Mouse (Mus musculus) CD4-positive helper T cell, adult 2 months (primary cell): ENCODE data around the gene Retnlb.
"Not testable (repeated sequence)": the region's sequence is repeated elsewhere in the genome, so short reads cannot be mapped to it uniquely, and the experiment has no call there.

Experiments
- DNase-seq: peaks from one replicate; pipeline ENCODE4 v3.0.0-alpha.2; 2012; ENCODE audit warnings: low read depth, missing footprints, low spot score

Gene Retnlb

GRCm38 (mm10) chr16:48816695-48817094, at the start of gene Retnlb:
Gene Retnlb, plus strand, starts transcription at chr16:48816856.
- DNase-seq = no peak

GRCm38 (mm10) chr16:48769183-48769582, 47.5 kb upstream of the Retnlb start:
- DNase-seq = no peak

DNA sequence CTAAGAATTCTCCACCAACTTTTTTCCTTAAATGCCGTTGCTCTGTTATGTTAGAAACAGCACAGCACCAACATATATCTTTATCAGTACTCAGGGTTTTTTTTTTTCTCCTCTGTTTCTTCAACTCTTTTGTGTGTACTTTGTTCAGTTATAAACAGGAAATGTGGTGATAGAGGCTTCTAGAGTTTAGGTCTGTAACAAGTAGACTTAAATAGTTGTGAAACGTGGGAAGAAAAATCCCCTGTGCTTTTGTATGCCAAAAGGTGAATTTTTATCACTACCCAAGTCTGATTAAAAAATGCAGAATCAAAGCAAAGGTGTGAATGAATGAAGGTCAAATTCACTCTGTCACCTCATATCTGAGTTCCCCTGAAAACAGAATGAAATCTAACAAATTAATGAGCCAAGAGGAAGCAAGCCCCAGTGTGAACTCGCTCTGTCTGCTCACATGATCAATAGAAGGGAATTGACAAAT, 44.6 kb upstream of the Retnlb start, which contains the start of gene Trat1:
Gene Trat1 (minus strand): TSS at position 51 of the 475 bp plus-strand sequence.
- peak; percentile 66 for DNase-seq

DNA sequence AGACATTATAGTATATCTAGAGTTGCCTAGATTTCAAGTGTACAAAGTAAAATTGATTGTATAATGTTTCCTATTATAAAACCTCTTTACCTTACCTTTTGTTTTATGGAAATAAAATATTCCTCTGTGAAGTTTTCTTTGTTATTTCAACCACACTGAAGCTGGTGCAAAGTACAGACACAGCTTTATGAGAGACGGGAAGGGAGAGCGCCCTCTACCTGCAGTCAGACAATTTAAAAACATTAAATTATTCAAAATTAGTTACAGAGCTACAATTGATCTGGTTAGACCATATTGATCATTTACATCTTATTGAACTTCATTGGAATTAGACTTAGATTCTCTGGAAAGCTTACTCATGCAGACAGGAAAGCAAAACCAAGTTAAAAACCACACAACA, 39.4 kb upstream of the Retnlb start:
- DNase-seq = peak; percentile 39

DNA sequence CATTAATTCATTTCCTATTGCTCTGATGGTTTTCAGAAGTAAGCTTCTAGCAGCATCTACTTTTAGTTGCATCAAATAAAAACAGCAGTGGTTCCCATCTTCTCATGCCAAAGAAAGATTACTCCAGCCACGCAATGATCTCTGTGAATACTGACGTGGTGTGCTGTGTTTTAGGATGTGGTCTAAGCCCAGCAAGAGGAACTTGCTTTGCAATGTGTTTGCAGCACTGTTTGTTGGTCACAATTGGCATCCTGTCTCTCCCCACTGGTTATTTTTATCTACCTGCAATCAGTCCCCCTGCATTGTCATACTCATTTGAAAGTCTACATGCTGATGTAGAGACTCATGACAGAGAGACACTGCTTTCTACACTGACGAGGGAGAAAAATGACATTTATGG, 30.4 kb upstream of the Retnlb start:
- DNase-seq = peak; percentile 68

GRCm38 (mm10) chr16:48788704-48789185, 27.9 kb upstream of the Retnlb start:
- peak; percentile 65 for DNase-seq

DNA sequence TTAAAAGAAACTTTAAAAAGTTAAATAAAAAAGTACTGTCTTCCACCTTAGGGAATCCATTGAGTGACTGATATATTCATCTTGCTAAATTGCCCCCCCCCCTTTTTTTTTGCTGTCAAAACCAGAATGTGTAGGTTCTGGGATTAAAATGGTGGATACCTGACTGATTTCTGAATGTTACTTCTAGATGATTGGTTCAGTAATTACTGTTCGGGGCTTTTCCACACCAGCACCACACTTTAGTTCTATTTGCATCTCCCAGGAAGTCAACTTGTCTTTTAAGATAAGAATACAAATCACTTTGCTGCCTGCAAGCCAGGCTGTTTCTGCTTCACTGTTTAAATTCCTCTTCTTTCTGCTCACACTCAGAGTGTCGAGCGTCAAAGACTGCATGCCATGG, 18.4 kb upstream of the Retnlb start:
- DNase-seq = no peak

DNA sequence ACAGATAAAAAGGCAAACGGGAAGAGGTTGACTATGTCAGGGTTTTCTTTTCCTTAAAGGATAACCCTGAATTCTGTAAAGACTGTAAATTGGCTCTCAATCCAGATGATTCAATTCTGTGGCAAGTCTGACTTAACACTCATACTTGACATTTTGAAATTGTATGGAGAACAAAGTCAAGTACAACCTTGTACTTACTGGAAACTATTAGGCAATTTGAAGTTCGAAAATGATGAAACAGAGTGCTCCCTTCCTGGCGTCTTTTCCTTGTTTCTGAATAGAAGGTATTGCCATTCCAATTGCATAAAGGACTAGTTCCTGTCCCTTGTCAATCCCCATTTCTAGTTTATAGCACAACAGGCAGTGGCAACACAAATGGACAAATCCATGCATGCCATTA, 17.2 kb upstream of the Retnlb start:
- DNase-seq = no peak

DNA sequence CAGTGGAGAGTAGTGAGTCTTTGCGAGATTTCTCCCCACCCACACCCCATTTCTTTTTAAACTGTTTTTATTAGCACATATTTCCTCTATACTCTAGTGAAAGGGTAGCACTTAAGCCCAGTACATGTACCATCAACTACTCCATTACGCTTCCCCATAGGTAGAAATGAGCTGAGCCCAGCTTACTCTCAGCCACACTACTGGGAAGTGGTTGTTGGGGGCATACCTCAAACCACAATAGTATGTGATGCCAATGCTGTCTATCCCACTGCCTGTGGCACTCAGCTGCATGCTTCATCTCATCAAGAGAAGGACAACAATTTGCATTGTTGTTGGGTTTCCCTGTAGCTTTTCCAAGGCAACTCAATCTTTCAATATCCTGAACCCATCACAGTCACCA, 15.8 kb upstream of the Retnlb start:
- DNase-seq = peak; percentile 42

DNA sequence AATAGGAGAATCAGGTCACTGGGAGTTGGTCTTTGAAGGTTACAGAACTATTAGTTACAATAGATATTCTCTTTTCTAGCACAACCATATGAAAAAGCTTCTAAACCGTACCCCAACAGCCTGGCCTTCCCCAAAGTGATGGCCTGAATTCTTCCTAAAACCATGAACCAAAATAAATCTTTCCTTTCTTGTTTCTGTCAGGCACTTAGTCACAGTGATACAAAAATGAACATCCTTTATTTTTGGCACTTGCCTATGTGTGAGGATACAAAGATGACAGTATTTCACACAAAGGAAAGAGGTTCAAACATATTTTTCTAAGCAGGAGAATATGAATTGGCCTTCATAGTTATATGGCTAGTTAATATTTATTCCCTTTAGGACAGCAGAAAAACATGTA, 11.2 kb upstream of the Retnlb start:
- DNase-seq = no peak

DNA sequence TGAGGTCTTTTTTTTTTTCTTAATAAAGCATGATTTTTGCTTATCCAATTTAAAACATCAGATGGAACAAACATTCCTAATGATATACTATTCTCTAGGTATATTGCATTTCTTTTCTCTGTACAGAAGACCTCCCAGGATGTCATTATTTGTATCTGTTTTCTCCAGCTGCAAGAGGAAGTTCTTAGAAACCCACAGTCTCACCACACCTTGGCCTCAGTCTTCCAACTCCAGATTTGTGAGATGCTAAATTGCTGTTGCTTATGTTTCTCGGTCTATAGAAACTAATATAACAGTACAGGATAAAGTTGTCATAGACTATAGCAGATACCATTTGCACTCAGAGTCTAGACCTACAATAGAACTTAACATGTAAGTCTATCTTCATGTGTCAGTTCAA, 10.1 kb upstream of the Retnlb start:
- DNase-seq = peak; percentile 24

GRCm38 (mm10) chr16:48809374-48809773, 7.3 kb upstream of the Retnlb start:
- DNase-seq = peak; percentile 53

GRCm38 (mm10) chr16:48811881-48812436, 4.7 kb upstream of the Retnlb start:
- DNase-seq = no peak

DNA sequence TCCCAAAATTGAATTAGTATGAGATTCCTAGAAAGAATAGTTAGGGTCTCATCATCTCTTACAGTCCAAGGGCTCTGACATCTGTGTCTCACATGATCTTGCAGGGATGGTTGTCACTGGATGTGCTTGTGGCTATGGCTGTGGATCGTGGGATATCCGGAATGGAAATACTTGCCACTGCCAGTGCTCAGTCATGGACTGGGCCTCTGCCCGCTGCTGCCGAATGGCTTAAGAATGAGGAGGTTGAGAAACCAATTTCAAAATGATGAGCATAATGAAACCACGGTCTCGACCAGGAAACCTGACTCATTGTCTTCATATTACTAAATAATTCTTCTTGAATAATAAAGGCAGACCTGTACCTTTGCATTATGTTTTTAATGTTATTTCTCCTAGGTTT, 1.9 kb downstream of the Retnlb start:
- DNase-seq = no peak

GRCm38 (mm10) chr16:48826474-48826873, 9.8 kb downstream of the Retnlb start:
- DNase-seq = no peak

- DNase-seq = no peak
These were observed 11.0 kb downstream of the Retnlb start for GRCm38 (mm10) chr16:48827625-48828024.

- no peak for DNase-seq
These were observed 12.4 kb downstream of the Retnlb start for GRCm38 (mm10) chr16:48829060-48829459.

DNA sequence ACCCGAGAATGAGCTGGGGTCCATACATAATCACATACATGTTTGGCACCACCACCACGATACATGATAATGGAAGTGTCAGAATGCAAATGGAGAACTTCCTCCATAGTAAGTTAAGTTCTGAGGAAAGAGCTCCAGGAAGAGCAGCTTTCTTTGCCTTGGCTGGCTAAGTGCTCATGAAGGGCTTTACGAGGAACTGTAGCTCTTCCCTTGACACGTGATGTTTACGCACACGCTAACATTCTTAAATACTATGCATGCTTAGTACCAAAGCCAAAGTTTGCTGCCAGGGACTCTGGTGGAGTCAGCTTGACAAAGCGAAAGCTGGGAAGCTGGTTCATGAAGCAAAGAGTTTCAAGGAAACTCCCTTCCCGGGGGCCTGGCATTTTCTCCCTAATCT, 15.4 kb downstream of the Retnlb start:
- no peak for DNase-seq

GRCm38 (mm10) chr16:48833626-48834025, 17.0 kb downstream of the Retnlb start:
- DNase-seq = not testable (repeated sequence)

DNA sequence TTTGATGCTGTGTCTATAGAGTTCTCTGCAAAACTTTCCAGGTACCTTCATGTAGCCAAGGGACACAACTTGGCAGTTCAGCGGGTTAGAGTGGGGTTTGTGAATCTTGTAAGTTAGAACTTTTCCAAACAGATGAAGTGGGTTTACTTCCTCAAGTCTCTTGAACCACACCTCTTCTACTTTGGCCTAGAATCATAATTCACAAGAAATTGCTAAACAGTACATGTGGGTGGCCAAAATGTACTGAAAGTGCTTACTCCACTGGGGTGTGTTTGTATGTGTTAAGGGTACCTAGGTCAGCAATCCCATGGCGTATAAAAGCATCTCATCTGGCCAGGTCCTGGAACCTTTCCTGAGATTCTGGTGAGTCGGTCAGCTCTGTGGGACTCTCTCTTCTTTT, 25.6 kb downstream of the Retnlb start, which contains the start of gene Retnla:
Gene Retnla (plus strand): TSS at position 286 of the 400 bp plus-strand sequence.
- no peak for DNase-seq

DNA sequence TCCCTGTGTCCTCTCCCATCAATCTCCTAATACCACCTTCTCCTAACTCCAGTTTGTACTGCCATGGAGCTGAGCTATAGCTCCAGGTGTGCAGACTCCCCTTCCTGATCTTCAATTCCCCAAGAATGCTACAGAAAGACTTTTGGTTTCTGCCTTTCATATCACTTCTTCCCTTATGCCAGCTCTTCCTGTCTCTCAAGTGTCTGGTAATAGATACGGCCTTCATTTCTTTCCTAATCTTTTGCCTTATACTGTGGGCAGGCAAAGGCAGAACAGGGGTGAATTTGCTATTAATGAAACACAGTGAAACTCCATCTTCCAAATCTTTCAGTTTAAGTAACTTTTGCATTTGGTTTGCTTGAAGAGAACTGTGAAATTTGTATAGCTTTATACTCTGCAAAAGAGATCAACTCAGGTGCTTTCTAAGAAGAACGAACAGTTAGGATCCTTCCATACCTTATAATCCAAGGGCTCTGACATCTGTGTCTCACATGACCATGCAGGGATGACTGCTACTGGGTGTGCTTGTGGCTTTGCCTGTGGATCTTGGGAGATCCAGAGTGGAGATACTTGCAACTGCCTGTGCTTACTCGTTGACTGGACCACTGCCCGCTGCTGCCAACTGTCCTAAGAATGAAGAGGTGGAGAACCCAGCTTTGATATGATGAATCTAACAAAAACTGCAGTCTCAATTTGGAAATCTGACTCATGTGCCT, 27.2 kb downstream of the Retnlb start:
- DNase-seq = no peak

DNA sequence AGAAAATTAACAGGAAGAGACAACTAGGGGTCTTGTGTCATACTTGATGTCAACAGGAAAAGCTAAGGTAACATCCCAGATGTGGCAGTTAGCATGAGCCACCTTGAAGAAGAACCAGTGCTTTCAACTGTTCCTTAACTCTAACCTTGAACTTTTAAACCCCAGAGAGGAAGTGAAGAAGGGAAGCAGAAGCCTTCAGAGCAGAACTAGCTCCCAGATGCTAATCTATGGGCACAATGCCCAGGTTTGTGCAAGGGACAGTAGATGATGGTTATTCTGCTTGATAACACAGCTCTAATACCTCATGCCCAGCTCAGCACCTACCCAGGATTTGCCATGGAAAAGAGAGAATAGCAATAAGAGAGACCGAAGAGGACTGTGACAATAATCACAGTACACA, 48.3 kb downstream of the Retnlb start:
- DNase-seq = not testable (repeated sequence)

DNA sequence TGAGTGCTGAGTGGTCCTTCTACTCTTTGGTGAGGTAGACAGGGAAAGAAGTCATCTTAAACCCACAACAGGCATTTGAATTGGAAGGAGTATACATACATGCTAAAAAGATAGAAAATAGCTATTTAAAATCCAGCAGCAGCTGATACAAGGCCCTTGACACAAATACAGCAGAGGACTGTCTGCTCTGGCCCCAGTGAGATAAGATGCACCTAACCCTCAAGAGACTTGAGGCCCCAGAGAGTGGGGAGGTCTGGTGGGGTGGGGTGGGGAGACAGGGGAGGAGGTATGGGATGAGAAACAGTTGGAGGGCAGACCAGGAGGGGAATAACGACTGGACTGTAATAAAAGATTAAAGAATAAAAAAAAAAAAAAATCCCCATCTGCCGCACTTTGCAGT, 51.0 kb downstream of the Retnlb start:
- no peak for DNase-seq
